Mouse (Mus musculus) hindbrain, embryonic 14.5 days (tissue): ENCODE data around the gene Tmub2. TPM values are rescaled to one million over a fixed set of nuclear protein-coding genes. Genes with fewer than 3 reads are reported as not detected.

Source experiments
- ATAC-seq: fragments of 200-750 bp; cut with Nextera tagmentation; 2 replicates; pipeline ENCODE4 v1.8.0; 2017; ENCODE audit warnings: moderate number of reproducible peaks, mild to moderate bottlenecking, moderate TSS enrichment, moderate library complexity; ENCODE audit not compliant: low FRiP score
- DNase-seq: peaks from one replicate; pipeline ENCODE4 v3.0.0-alpha.2; 2015; ENCODE audit warnings: low spot score
- H3K27ac ChIP-seq: fragments of 300-500 bp; sonication (generic); 2 replicates; pipeline ENCODE4 v1.5.1; 2014; ENCODE audit warnings: mild to moderate bottlenecking, moderate library complexity
- H3K27me3 ChIP-seq: fragments of 300-500 bp; sonication (generic); 2 replicates; pipeline ENCODE4 v1.6.1; 2014; ENCODE audit warnings: mild to moderate bottlenecking, low read length, mixed read lengths; ENCODE audit not compliant: control insufficient read depth, insufficient read depth
- H3K36me3 ChIP-seq: fragments of 300-500 bp; sonication (generic); replicated peaks from 2 replicates; pipeline ENCODE4 v1.6.1; 2014; ENCODE audit not compliant: control insufficient read depth, insufficient read depth
- H3K4me1 ChIP-seq: fragments of 300-500 bp; sonication (generic); replicated peaks from 2 replicates; pipeline ENCODE4 v1.6.1; 2014; ENCODE audit warnings: antibody characterized with exemption, low read length, mixed read lengths; ENCODE audit not compliant: control insufficient read depth, insufficient read depth
- H3K4me2 ChIP-seq: fragments of 300-500 bp; sonication (generic); replicated peaks from 2 replicates; pipeline ENCODE4 v1.6.1; 2014; ENCODE audit warnings: mild to moderate bottlenecking, moderate library complexity
- H3K4me3 ChIP-seq: fragments of 300-500 bp; sonication (generic); replicated peaks from 2 replicates; pipeline ENCODE4 v1.5.1; 2014; ENCODE audit warnings: mild to moderate bottlenecking, low read length
- H3K9ac ChIP-seq: fragments of 300-500 bp; sonication (generic); 2 replicates; pipeline ENCODE4 v1.6.1; 2014
- H3K9me3 ChIP-seq: fragments of 300-500 bp; sonication (generic); 2 replicates; pipeline ENCODE4 v1.6.1; 2016; ENCODE audit warnings: low read length; ENCODE audit not compliant: control insufficient read depth
- WGBS: fragments of 180-500 bp; shearing (Covaris S2); extraction: QIAGEN DNeasy Blood & Tissue Kit; methylation state at CpG from one replicate; pipeline ENCODE4 v1.1.7; 2014; 5-methylcytosine and 5-hydroxymethylcytosine counted together
- polyA plus RNA-seq: library from polyadenylated mRNA; unstranded; fragments of >200 nt; fragmentation: Nextera tagmentation; extraction: Ambion mirVana; gene quantifications from 2 replicates; pipeline ENCODE4 v1.2.1, GENCODE M21; 2014

The Tmub2 gene
- polyA plus RNA-seq, 1 experiment from 2014 or later = 77.8 TPM

- Histone ChIP-seq H3K9ac (peak within 1 kb of the TSS; percentile 87), H3K9me3 (no peaks in the 10 kb centered on the region), H3K4me3 (peak within 1 kb of the TSS; percentile 79), H3K27me3 (no peaks in the 10 kb centered on the region), H3K36me3 (peaks cover 27% of the 10 kb centered on the region), H3K4me2 (peak within 1 kb of the TSS; percentile 94), H3K4me1 (peaks cover 21% of the 10 kb centered on the region), H3K27ac (peak within 1 kb of the TSS; percentile 96)
- ATAC-seq (peak; percentile 95), DNase-seq (peak; percentile 95)
- WGBS = 0% methylated on average over 50 of the region's 125 CpGs
Measured at GRCm38 (mm10) chr11:102296491-102297472, 12.1 kb downstream of the Tmub2 start, which contains the start of gene Atxn7l3. Gene Atxn7l3 (minus strand): TSS chr11:102296631.

DNA sequence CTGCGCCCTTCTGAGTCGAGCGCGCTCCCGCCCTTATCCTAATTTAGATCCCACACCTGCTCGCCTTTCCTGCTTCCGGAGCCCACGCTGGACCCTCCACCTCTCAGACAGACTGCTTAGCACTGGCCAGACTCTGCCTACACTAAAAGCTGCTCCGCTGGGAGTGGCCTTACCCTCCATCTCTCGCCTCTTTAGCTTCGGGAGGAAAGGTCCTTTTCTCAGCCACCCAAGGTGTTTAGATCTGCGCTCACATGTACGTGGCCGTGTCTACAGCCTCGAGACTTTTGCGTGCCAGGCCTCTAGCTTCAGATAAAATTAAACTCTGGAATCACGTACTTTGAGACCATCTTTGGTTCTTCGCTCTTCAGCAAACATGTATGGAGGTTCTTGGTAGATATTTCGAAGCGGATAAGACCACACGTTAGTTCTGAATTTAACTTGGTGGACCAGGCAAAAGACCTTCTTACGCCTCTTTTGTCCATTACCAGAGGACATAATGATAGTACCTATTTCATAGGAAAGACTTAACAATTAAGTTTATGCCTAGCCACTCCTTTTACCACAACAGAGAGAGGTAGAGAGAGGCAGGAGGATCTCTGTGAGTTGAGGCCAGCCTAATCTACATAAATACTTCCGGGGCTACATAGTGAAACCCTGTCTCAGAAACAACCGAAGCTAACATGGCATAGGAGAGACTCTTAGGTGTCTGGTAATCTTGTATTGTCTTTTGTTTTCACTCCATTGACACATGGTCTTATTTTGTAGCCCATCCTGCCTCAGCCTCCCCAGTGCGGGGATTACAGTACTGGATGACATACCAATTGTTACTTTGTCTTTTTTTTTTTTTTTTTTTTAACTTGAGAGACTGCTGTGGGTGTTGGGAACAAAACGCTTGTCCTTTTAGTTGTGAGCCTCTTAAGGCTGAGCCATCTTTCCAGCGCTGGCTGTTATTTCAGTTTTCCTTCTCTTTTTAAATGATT is 13.1 kb downstream of the Tmub2 start:
- H3K4me2 ChIP-seq = peak overlapping the region; percentile 94
- peaks cover 21% of the 10 kb centered on the region for H3K4me1 ChIP-seq
- H3K27ac ChIP-seq = peak overlapping the region; percentile 96
- DNase-seq (no peak), ATAC-seq (peak; percentile 17; the same call in 1 of the 2 replicates)
- H3K9me3 ChIP-seq = no peaks in the 10 kb centered on the region
- peaks cover 16% of the 10 kb centered on the region for H3K36me3 ChIP-seq
- 28% methylated on average over 27 of the region's 27 CpGs for WGBS
- peak overlapping the region; percentile 79 for H3K4me3 ChIP-seq
- H3K27me3 ChIP-seq = no peaks in the 10 kb centered on the region
- peak overlapping the region; percentile 72 for H3K9ac ChIP-seq

- 0% methylated on average over 1 of the region's 1 CpGs for WGBS
- no peaks in the 10 kb centered on the region for H3K9me3 ChIP-seq
- no peak overlapping the region for H3K9ac ChIP-seq
- no peaks in the 10 kb centered on the region for H3K36me3 ChIP-seq
- ATAC-seq (no peak), DNase-seq (peak; percentile 76)
- no peak overlapping the region for H3K27ac ChIP-seq
- H3K4me2 ChIP-seq = no peak overlapping the region
- H3K4me3 ChIP-seq = no peak overlapping the region
- H3K27me3 ChIP-seq = no peaks in the 10 kb centered on the region
- H3K4me1 ChIP-seq = peaks cover 13% of the 10 kb centered on the region
Measured at GRCm38 (mm10) chr11:102299839-102300238, 15.1 kb downstream of the Tmub2 start.

- Histone ChIP-seq H3K9me3 (no peaks in the 10 kb centered on the region), H3K27me3 (no peaks in the 10 kb centered on the region), H3K9ac (no peak overlapping the region), H3K27ac (no peak overlapping the region), H3K4me1 (peaks cover 2% of the 10 kb centered on the region; the same call in 1 of the 2 replicates), H3K4me2 (no peak overlapping the region), H3K36me3 (peaks cover 36% of the 10 kb centered on the region), H3K4me3 (no peak overlapping the region)
- ATAC-seq (no peak), DNase-seq (no peak)
- 35% methylated on average over 2 of the region's 2 CpGs for WGBS
Measured at GRCm38 (mm10) chr11:102304141-102304540, 19.4 kb downstream of the Tmub2 start.

GRCm38 (mm10) chr11:102305359-102305758 is 20.6 kb downstream of the Tmub2 start:
- DNase-seq (no peak), ATAC-seq (no peak)
- Histone ChIP-seq H3K4me3 (no peak overlapping the region), H3K27me3 (no peaks in the 10 kb centered on the region), H3K36me3 (peaks cover 49% of the 10 kb centered on the region), H3K4me2 (no peak overlapping the region), H3K27ac (no peak overlapping the region), H3K4me1 (peaks cover 9% of the 10 kb centered on the region; the same call in 1 of the 2 replicates), H3K9me3 (no peaks in the 10 kb centered on the region), H3K9ac (no peak overlapping the region)
- WGBS = 63% methylated on average over 3 of the region's 3 CpGs

DNA sequence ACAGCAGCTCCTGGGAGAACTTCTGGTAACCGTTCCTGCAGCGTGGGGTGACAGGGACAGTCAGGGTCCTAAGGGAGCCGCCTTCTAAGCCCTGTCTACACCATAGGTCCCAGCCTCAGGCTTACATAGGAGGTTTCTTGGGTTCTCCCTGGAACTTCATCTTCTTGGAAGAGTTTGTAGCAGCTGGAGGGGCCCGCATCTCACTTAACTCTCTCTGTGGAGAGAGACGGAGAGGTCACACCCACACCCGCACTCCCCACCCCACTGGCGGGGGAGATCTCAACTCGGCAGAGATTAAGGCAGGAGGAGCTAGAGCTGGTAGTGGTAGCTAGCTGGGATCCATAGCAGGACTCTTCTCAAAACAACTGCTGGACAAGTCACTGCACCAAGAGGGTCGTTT is 23.4 kb downstream of the Tmub2 start:
- ATAC-seq (no peak), DNase-seq (no peak)
- H3K27ac ChIP-seq = no peak overlapping the region
- peaks cover 9% of the 10 kb centered on the region; the same call in 1 of the 2 replicates for H3K4me1 ChIP-seq
- H3K36me3 ChIP-seq = peaks cover 70% of the 10 kb centered on the region
- WGBS = 86% methylated on average over 9 of the region's 9 CpGs
- H3K9ac ChIP-seq = no peak overlapping the region
- no peaks in the 10 kb centered on the region for H3K27me3 ChIP-seq
- no peaks in the 10 kb centered on the region for H3K9me3 ChIP-seq
- no peak overlapping the region for H3K4me3 ChIP-seq
- no peak overlapping the region for H3K4me2 ChIP-seq

- no peaks in the 10 kb centered on the region for H3K9me3 ChIP-seq
- DNase-seq (peak; percentile 97), ATAC-seq (peak; percentile 91)
- peak overlapping the region; percentile 22 for H3K4me3 ChIP-seq
- H3K36me3 ChIP-seq = peaks cover 78% of the 10 kb centered on the region
- under 1% methylated on average over 27 of the region's 27 CpGs for WGBS
- H3K4me1 ChIP-seq = peaks cover 9% of the 10 kb centered on the region; the same call in 1 of the 2 replicates
- H3K9ac ChIP-seq = peak overlapping the region; percentile 29; the same call in 1 of the 2 replicates
- peak overlapping the region; percentile 43; the same call in 1 of the 2 replicates for H3K27ac ChIP-seq
- no peaks in the 10 kb centered on the region for H3K27me3 ChIP-seq
- peak overlapping the region; percentile 50 for H3K4me2 ChIP-seq
Measured at GRCm38 (mm10) chr11:102308979-102309378, 24.2 kb downstream of the Tmub2 start.

- 0 out of 2 replicates have a peak overlapping the region, but pooled peaks have one; percentile 43 for H3K27ac ChIP-seq
- H3K4me2 ChIP-seq = peak overlapping the region; percentile 50; the same call in 1 of the 2 replicates
- H3K27me3 ChIP-seq = no peaks in the 10 kb centered on the region
- no peak overlapping the region for H3K4me3 ChIP-seq
- ATAC-seq = no peak
- H3K9me3 ChIP-seq = no peaks in the 10 kb centered on the region
- H3K4me1 ChIP-seq = peaks cover 9% of the 10 kb centered on the region; the same call in 1 of the 2 replicates
- 0 out of 2 replicates have a peak overlapping the region, but pooled peaks have one; percentile 29 for H3K9ac ChIP-seq
- WGBS = 92% methylated on average over 22 of the region's 22 CpGs
- no peak for DNase-seq
- peaks cover 88% of the 10 kb centered on the region for H3K36me3 ChIP-seq
Measured at GRCm38 (mm10) chr11:102309821-102310617, 25.3 kb downstream of the Tmub2 start.
